Mouse (Mus musculus) E14TG2a.4 (cell line): ENCODE results near the gene Actr6.

ENCODE experiments used
- H3K27me3 ChIP-seq: 2 replicates; pipeline ENCODE4 v1.6.1; 2014; ENCODE audit warnings: low read length, control low read depth; ENCODE audit not compliant: insufficient read depth
- H3K36me3 ChIP-seq: 2 replicates; pipeline ENCODE4 v1.6.1; 2014; ENCODE audit warnings: low read length, control low read depth; ENCODE audit not compliant: insufficient read depth
- H3K4me1 ChIP-seq: replicated peaks from 2 replicates; pipeline ENCODE4 v1.6.1; 2014; ENCODE audit warnings: low read depth, low read length, control low read depth
- H3K4me3 ChIP-seq: replicated peaks from 2 replicates; pipeline ENCODE4 v1.5.1; 2014; ENCODE audit warnings: mild to moderate bottlenecking, low read length
- H3K9me3 ChIP-seq: 2 replicates; pipeline ENCODE4 v1.6.1; 2014; ENCODE audit warnings: low read length, control low read depth
- CTCF ChIP-seq: conservative IDR thresholded peaks from 2 replicates; pipeline ENCODE4 v1.5.1; 2014; ENCODE audit warnings: low read length
- NANOG ChIP-seq: IDR thresholded peaks from 2 replicates; pipeline ENCODE4 v1.6.1; 2014; ENCODE audit warnings: borderline replicate concordance, low read length, mixed read lengths
- POU5F1 ChIP-seq: IDR thresholded peaks from 2 replicates; pipeline ENCODE4 v1.6.1; 2014; ENCODE audit warnings: low read length, borderline replicate concordance

The Actr6 gene

DNA sequence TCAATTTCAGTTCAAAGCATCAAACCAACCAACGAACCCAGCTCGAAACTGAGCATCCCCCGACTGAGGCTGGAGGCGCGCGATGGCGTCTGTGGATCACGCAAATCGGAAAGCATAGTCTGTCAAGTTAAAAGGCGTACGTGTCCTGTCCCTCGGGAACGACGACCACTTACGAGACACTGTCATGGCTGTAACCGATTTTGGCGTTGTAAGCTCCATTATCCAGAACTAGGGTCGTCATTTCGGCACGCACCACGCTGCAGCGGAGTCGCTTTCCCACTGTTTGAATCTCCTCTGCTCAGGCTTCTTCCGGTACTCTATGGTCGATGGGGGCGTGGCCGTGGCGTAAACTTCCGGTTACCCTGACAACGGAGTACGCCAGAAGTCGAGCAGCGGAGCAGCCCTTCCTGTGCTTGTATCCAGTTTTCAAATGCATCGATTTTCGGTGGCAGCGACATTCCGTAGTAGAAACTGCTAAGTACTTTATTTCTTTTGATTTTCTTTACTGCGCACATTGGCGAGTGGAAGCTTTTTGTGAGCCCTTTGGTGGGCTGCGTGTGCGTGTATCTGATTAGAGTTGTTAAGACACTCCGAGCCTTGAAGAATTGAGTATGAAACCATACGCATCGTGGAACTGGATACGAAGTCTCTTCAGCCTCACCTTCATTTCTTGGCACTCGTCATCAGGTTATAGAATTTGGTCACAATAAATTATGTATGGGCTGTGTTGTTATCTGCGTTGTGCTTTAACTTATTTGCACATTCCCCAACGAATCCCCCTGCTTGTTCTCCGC is at the start of gene Actr6:
Actr6 (minus strand) TSS at position 295 of the 794 bp plus-strand sequence.
- H3K4me1 ChIP-seq = peaks cover 15% of the 10 kb centered on the region
- no peak for TF ChIP-seq NANOG
- TF ChIP-seq CTCF = no peak
- no peak for TF ChIP-seq POU5F1

GRCm38 (mm10) chr10:89776029-89776428 is 43.9 kb upstream of the Actr6 start:
- TF ChIP-seq CTCF (no peak), NANOG (no peak), POU5F1 (no peak)
- no peaks in the 10 kb centered on the region for H3K9me3 ChIP-seq
- H3K27me3 ChIP-seq = no peaks in the 10 kb centered on the region
- H3K36me3 ChIP-seq = peaks cover 30% of the 10 kb centered on the region
- H3K4me3 ChIP-seq = no peak overlapping the region
- no peaks in the 10 kb centered on the region for H3K4me1 ChIP-seq

More for the DNA sequence above, at the start of gene Actr6:
- Histone ChIP-seq H3K9me3 (no peaks in the 10 kb centered on the region), H3K36me3 (peaks cover 20% of the 10 kb centered on the region), H3K4me3 (peak within 1 kb of the TSS; percentile 93), H3K27me3 (no peaks in the 10 kb centered on the region)

DNA sequence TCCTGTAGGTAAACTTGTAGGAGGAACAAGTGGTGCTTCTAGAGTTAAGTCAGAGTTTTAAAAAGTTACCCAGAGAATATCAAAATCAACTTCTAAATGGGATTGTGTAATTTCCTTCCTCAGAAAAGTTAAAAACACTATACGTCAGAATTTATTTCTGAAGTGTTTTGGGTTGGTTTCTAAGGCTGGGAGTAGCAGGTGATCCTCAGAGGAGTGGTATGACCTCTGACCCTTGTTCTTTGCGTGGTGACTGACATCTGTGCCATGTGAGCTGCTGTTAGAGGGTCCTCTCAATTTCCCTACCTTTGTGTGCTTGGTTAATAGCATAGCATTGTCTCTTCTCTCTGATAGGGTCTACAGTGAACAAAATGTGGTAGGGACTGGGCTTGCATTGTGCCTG is 39.8 kb upstream of the Actr6 start:
- peaks cover 9% of the 10 kb centered on the region; the same call in 1 of the 2 replicates for H3K4me1 ChIP-seq
- H3K36me3 ChIP-seq = peaks cover 15% of the 10 kb centered on the region; the same call in 1 of the 2 replicates
- no peak for TF ChIP-seq CTCF
- TF ChIP-seq POU5F1 = no peak
- no peak for TF ChIP-seq NANOG
- no peaks in the 10 kb centered on the region for H3K9me3 ChIP-seq
- H3K27me3 ChIP-seq = no peaks in the 10 kb centered on the region
- H3K4me3 ChIP-seq = no peak overlapping the region

- no peaks in the 10 kb centered on the region for H3K9me3 ChIP-seq
- no peaks in the 10 kb centered on the region for H3K27me3 ChIP-seq
- 0 out of 2 replicates have a peak, but pooled peaks cover 6% of the 10 kb centered on the region for H3K36me3 ChIP-seq
- peaks cover 9% of the 10 kb centered on the region; the same call in 1 of the 2 replicates for H3K4me1 ChIP-seq
- no peak for TF ChIP-seq NANOG
- no peak for TF ChIP-seq CTCF
- TF ChIP-seq POU5F1 = no peak
- H3K4me3 ChIP-seq = no peak overlapping the region
These were observed 37.0 kb upstream of the Actr6 start for GRCm38 (mm10) chr10:89769096-89769495.

DNA sequence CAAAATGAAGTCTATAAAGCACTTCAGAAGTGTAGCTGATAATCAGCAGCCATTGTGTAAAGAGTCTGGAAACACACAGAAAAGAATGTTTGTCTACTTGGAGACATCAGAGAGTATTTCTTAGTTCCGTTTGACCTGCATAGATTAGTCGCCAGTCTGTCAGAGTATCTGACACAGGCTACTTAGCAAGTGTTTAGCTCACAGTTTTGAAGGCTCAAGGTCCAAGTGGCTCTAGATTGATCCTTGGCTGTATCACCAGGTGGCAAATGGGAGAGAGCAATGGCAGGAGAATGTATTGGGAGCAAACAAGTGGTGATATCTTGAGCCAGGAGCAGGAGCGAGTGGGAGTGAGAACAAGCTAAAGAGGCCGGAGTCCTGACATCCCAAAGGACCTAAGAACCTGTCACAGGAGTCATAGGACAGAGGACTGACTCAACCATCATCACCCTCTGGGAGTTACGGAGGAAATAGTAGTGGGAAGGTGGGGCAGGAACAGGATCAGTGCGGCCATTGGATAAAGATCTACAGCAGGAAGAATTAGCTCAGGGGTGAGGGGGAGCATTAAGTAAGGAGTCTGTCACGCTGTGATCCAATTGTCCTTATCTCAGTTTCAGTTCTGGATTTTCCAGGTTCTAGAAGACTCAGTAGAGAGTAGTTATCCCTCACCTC is 36.4 kb upstream of the Actr6 start:
- no peaks in the 10 kb centered on the region for H3K27me3 ChIP-seq
- H3K4me1 ChIP-seq = peaks cover 9% of the 10 kb centered on the region; the same call in 1 of the 2 replicates

GRCm38 (mm10) chr10:89765790-89766714 is 34.0 kb upstream of the Actr6 start:
- TF ChIP-seq POU5F1 = no peak
- TF ChIP-seq CTCF = no peak
- no peak for TF ChIP-seq NANOG

More for the DNA sequence above, 36.4 kb upstream of the Actr6 start:
- Histone ChIP-seq H3K36me3 (0 out of 2 replicates have a peak, but pooled peaks cover 6% of the 10 kb centered on the region), H3K9me3 (no peaks in the 10 kb centered on the region), H3K4me3 (no peak overlapping the region)
- TF ChIP-seq CTCF (no peak), NANOG (no peak), POU5F1 (no peak)

DNA sequence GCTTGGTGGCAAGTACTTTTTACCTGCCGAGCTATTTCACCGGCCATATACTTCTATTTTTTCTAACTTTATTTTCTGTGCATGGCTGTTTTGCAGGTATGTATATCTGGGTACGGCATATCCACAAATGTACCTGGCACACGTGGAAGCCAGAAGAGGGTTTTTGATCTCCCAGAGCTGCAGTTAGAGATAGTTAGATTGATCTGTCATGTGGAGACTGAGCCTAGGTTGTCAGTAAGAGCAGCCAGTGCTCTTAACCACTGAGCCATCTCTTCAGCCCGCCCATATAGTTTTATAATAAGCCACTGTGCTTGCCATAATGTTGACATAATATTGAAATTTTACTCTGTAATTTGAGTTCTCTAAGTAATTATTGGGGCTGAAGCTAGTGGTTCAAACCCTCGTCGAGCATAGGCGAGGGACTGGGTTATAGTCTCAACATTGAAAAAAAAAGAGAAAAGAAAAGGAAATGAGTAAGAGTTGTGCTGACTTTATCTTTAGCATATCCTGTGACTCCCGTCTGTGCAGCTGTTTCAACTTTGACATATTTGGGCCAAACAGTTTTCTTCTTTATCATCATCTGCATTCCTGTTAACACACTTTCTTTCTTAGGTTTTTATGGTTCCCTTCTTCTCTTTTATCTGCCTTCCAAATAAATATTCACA is 32.5 kb upstream of the Actr6 start:
- no peaks in the 10 kb centered on the region for H3K27me3 ChIP-seq
- no peaks in the 10 kb centered on the region for H3K9me3 ChIP-seq
- H3K36me3 ChIP-seq = no peaks in the 10 kb centered on the region
- TF ChIP-seq POU5F1 (no peak), NANOG (no peak), CTCF (no peak)
- peaks cover 9% of the 10 kb centered on the region; the same call in 1 of the 2 replicates for H3K4me1 ChIP-seq
- no peak overlapping the region for H3K4me3 ChIP-seq

More at GRCm38 (mm10) chr10:89765790-89766714, 34.0 kb upstream of the Actr6 start:
- H3K4me3 ChIP-seq = no peak overlapping the region
- no peaks in the 10 kb centered on the region for H3K36me3 ChIP-seq
- H3K27me3 ChIP-seq = no peaks in the 10 kb centered on the region
- no peaks in the 10 kb centered on the region for H3K9me3 ChIP-seq
- peaks cover 9% of the 10 kb centered on the region; the same call in 1 of the 2 replicates for H3K4me1 ChIP-seq

GRCm38 (mm10) chr10:89760772-89761171 is 28.7 kb upstream of the Actr6 start:
- Histone ChIP-seq H3K27me3 (no peaks in the 10 kb centered on the region), H3K36me3 (peaks cover 8% of the 10 kb centered on the region; the same call in 1 of the 2 replicates), H3K4me3 (no peak overlapping the region), H3K4me1 (no peaks in the 10 kb centered on the region), H3K9me3 (no peaks in the 10 kb centered on the region)
- TF ChIP-seq CTCF = no peak
- TF ChIP-seq NANOG = no peak
- TF ChIP-seq POU5F1 = no peak
